Mouse (Mus musculus): ENCODE measurements around the gene Mprip. TPM values are rescaled to one million over a fixed set of nuclear protein-coding genes. Genes with fewer than 3 reads are reported as not detected.
A peak's percentile ranks its signal among the peaks of the same experiment; 100 is the strongest.

Gene Mprip
- polyA plus RNA-seq, 1 experiment from 2014 or later = 14.2 TPM

DNA sequence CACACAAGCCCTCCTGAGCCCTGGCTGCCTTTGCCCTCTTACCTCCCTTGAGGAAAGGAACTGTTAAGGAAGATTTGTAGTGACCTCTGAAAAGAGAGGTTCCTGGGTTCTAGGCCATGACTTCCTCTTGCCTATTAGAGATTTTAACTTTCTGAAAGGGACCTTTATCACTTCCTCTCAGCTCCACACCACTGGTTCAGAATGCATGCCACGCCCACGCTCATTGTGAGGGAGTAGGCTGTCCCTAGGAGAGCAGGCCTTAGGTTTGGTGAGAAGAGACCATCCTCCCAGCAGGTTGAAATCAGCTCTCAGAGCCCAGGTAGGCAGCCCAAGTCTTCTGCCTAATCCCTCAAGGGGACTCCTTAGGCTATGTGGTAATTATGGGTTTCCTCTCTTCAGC lies 78.9 kb downstream of the Mprip start:
- Histone ChIP-seq H3K4me2 (ENCODE audit: low read depth, low read length) (no peak overlapping the region), H3K4me1 (ENCODE audit: insufficient read depth) (no peaks in the 10 kb centered on the region), H3K9me3 (ENCODE audit: low read length) (no peaks in the 10 kb centered on the region), H3K27ac (ENCODE audit: low read depth) (no peak overlapping the region), H3K4me3 (ENCODE audit: low read depth, low read length) (no peak overlapping the region), H3K9ac (replicated peaks) (no peak overlapping the region), H3K27me3 (ENCODE audit: insufficient read depth, low read length) (no peaks in the 10 kb centered on the region), H3K36me3 (replicated peaks; ENCODE audit: insufficient read depth, low read length) (peaks cover 36% of the 10 kb centered on the region)
- no peak for TF ChIP-seq EP300 (IDR thresholded peaks at IDR 0.05; ENCODE audit: low read depth)
- no peak for TF ChIP-seq CTCF (IDR thresholded peaks at IDR 0.05; ENCODE audit: low read depth)
- WGBS (ENCODE audit: insufficient replicate concordance) = 45% methylated on average over 2 of the region's 2 CpGs
- DNase-seq (no peak), ATAC-seq (no peak)

DNA sequence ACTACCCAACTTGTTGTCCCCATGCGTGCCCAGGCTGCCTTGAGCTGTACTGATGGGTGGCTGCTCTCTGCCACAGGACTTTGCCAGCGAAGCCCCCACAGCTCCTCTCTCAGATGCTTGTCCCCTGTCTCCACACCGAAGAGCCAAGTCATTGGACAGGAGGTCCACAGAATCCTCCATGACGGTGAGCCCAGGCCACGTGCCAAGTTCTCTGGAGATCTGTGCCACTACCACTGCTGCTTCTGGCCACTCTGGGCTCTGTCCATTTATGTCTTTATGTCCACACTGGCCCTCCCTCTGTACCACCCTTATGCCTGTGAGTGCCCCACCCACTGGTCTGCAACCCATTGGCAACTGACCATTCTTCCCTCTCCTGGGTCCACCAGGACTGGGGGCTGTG lies 80.8 kb downstream of the Mprip start:
- no peaks in the 10 kb centered on the region for H3K9me3 ChIP-seq (ENCODE audit: low read length)
- H3K36me3 ChIP-seq (replicated peaks; ENCODE audit: insufficient read depth, low read length) = peaks cover 35% of the 10 kb centered on the region
- no peaks in the 10 kb centered on the region for H3K27me3 ChIP-seq (ENCODE audit: insufficient read depth, low read length)
- ATAC-seq (no peak), DNase-seq (no peak)
- no peak overlapping the region for H3K4me3 ChIP-seq (ENCODE audit: low read depth, low read length)
- H3K4me1 ChIP-seq (ENCODE audit: insufficient read depth) = no peaks in the 10 kb centered on the region
- 93% methylated on average over 5 of the region's 5 CpGs for whole genome bisulfite sequencing (ENCODE audit: insufficient replicate concordance)
- TF ChIP-seq EP300 (IDR thresholded peaks at IDR 0.05; ENCODE audit: low read depth) (no peak), CTCF (IDR thresholded peaks at IDR 0.05; ENCODE audit: low read depth) (no peak)
- no peak overlapping the region for H3K27ac ChIP-seq (ENCODE audit: low read depth)
- no peak overlapping the region for H3K4me2 ChIP-seq (ENCODE audit: low read depth, low read length)
- H3K9ac ChIP-seq (replicated peaks) = no peak overlapping the region

DNA sequence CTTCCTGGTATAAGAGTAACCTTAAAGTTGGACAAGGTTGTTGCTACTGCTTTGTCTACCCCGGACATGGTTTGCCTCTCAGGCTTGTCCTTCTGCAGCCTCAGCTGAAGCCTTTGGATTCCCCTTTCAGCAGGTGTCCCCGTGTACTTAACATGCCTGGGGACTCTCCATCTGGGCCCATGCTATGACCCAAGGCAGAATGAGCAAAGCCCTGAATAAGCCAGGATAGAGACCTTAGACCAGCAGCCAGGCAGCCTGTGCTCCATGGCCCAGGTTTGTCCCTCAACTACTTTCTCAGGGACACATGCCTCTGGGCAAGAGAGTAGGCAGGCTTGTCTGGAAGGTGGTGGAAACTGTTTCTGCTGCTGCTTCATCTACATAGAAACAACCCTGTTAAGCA lies 82.2 kb downstream of the Mprip start:
- ATAC-seq (no peak), DNase-seq (no peak)
- Histone ChIP-seq H3K9ac (replicated peaks) (no peak overlapping the region), H3K4me1 (ENCODE audit: insufficient read depth) (no peaks in the 10 kb centered on the region), H3K27me3 (ENCODE audit: insufficient read depth, low read length) (no peaks in the 10 kb centered on the region), H3K4me3 (ENCODE audit: low read depth, low read length) (no peak overlapping the region), H3K9me3 (ENCODE audit: low read length) (no peaks in the 10 kb centered on the region), H3K4me2 (ENCODE audit: low read depth, low read length) (no peak overlapping the region), H3K36me3 (replicated peaks; ENCODE audit: insufficient read depth, low read length) (peaks cover 35% of the 10 kb centered on the region), H3K27ac (ENCODE audit: low read depth) (no peak overlapping the region)
- WGBS (ENCODE audit: insufficient replicate concordance) = 81% methylated on average over 2 of the region's 2 CpGs
- TF ChIP-seq EP300 (IDR thresholded peaks at IDR 0.05; ENCODE audit: low read depth) = no peak
- no peak for TF ChIP-seq CTCF (IDR thresholded peaks at IDR 0.05; ENCODE audit: low read depth)

DNA sequence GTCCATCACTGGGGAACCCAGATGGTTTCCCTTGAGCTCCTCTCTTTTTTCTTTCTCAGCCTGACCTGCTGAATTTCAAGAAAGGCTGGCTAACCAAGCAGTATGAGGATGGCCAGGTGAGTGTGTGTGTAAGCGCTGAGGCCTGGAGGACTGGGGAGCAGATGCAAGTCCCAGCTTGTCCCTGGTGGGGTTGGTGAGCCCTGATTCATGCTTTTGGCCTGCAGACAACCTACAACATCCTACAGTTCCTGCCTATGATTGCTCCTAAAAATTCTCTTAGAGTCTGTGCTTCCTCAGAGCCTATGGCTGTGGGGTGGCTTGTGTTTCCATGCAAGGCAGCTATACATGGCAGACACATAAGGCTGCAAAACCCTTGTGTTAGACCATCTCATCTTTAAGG lies 82.6 kb downstream of the Mprip start:
- TF ChIP-seq EP300 (IDR thresholded peaks at IDR 0.05; ENCODE audit: low read depth) = no peak
- TF ChIP-seq CTCF (IDR thresholded peaks at IDR 0.05; ENCODE audit: low read depth) = no peak
- H3K4me2 ChIP-seq (ENCODE audit: low read depth, low read length) = no peak overlapping the region
- no peaks in the 10 kb centered on the region for H3K27me3 ChIP-seq (ENCODE audit: insufficient read depth, low read length)
- no peak for ATAC-seq
- H3K36me3 ChIP-seq (replicated peaks; ENCODE audit: insufficient read depth, low read length) = peaks cover 39% of the 10 kb centered on the region
- 91% methylated on average over 1 of the region's 1 CpGs for WGBS (ENCODE audit: insufficient replicate concordance)
- no peak overlapping the region for H3K4me3 ChIP-seq (ENCODE audit: low read depth, low read length)
- no peaks in the 10 kb centered on the region for H3K4me1 ChIP-seq (ENCODE audit: insufficient read depth)
- H3K9ac ChIP-seq (replicated peaks) = no peak overlapping the region
- H3K27ac ChIP-seq (ENCODE audit: low read depth) = no peak overlapping the region
- no peaks in the 10 kb centered on the region for H3K9me3 ChIP-seq (ENCODE audit: low read length)
- DNase-seq = no peak

DNA sequence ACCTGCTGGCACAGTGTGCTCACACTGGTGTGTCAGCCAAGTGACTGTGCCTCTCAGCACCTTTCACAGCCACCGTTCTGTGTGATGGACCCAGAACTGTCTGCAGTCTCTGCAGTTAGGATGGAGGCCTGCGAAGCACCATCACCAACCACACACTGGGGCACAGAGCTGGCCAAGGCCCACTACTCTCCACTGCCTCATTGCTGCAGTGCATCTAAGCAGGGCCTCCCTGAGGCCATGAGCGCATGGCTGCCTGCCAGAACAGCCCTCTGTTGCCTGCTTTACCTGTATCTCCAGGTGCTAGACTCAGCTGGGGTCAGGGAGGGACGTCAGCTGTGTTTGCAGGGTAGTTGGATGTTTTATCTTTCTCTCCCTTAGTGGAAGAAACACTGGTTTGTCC lies 83.3 kb downstream of the Mprip start:
- ATAC-seq = no peak
- WGBS (ENCODE audit: insufficient replicate concordance) = 89% methylated on average over 4 of the region's 4 CpGs
- H3K9me3 ChIP-seq (ENCODE audit: low read length) = no peaks in the 10 kb centered on the region
- H3K4me3 ChIP-seq (ENCODE audit: low read depth, low read length) = no peak overlapping the region
- TF ChIP-seq EP300 (IDR thresholded peaks at IDR 0.05; ENCODE audit: low read depth) (no peak), CTCF (IDR thresholded peaks at IDR 0.05; ENCODE audit: low read depth) (no peak)
- H3K27me3 ChIP-seq (ENCODE audit: insufficient read depth, low read length) = no peaks in the 10 kb centered on the region
- no peaks in the 10 kb centered on the region for H3K4me1 ChIP-seq (ENCODE audit: insufficient read depth)
- no peak overlapping the region for H3K4me2 ChIP-seq (ENCODE audit: low read depth, low read length)
- no peak overlapping the region for H3K9ac ChIP-seq (replicated peaks)
- no peak for DNase-seq
- H3K36me3 ChIP-seq (replicated peaks; ENCODE audit: insufficient read depth, low read length) = peaks cover 45% of the 10 kb centered on the region
- no peak overlapping the region for H3K27ac ChIP-seq (ENCODE audit: low read depth)

DNA sequence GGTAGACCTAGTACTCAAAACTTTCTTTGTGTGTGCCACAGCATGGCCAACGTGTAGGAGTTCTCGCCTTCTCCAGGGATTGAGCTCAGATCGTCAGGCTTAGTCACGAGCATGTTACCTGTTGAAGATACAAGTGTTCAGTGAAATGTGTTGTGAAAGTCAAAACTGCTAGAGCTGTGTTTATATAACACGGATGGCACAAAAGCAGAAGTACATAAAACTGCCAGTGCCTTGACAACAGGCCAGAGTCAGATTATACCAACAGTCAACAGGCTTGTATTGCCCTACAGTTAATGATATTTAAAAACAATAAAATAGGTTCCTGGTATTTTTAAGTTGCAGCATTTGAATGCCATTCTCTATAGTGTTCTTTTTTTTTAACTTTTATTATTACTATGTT lies 84.7 kb downstream of the Mprip start:
- Histone ChIP-seq H3K4me1 (ENCODE audit: insufficient read depth) (no peaks in the 10 kb centered on the region), H3K27me3 (ENCODE audit: insufficient read depth, low read length) (no peaks in the 10 kb centered on the region), H3K4me2 (ENCODE audit: low read depth, low read length) (no peak overlapping the region), H3K27ac (ENCODE audit: low read depth) (no peak overlapping the region), H3K4me3 (ENCODE audit: low read depth, low read length) (no peak overlapping the region), H3K36me3 (replicated peaks; ENCODE audit: insufficient read depth, low read length) (peaks cover 50% of the 10 kb centered on the region), H3K9me3 (ENCODE audit: low read length) (no peaks in the 10 kb centered on the region), H3K9ac (replicated peaks) (no peak overlapping the region)
- DNase-seq (no peak), ATAC-seq (no peak)
- TF ChIP-seq CTCF (IDR thresholded peaks at IDR 0.05; ENCODE audit: low read depth) (no peak), EP300 (IDR thresholded peaks at IDR 0.05; ENCODE audit: low read depth) (no peak)
- WGBS (ENCODE audit: insufficient replicate concordance) = 59% methylated on average over 5 of the region's 5 CpGs

DNA sequence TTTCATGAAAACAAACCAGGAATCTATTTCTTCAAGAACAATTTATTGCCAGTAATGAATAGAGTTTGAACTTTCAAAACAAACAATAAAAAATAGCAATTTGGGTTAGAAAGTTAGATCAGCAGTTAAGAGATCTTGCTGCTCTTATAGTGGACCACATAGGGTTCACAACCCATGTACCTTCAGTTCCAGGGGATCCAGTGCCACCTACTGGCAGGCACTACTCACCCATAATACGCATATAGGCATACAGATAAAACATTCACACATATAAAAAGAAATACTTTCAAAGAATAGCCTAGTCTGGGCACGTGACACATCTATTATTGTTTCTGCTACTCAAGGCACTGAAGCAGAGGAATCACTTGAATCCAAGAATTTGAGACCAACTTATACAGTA lies 85.5 kb downstream of the Mprip start:
- Histone ChIP-seq H3K4me2 (ENCODE audit: low read depth, low read length) (no peak overlapping the region), H3K27me3 (ENCODE audit: insufficient read depth, low read length) (no peaks in the 10 kb centered on the region), H3K4me3 (ENCODE audit: low read depth, low read length) (no peak overlapping the region), H3K4me1 (ENCODE audit: insufficient read depth) (no peaks in the 10 kb centered on the region), H3K36me3 (replicated peaks; ENCODE audit: insufficient read depth, low read length) (peaks cover 47% of the 10 kb centered on the region), H3K9me3 (ENCODE audit: low read length) (no peaks in the 10 kb centered on the region), H3K9ac (replicated peaks) (no peak overlapping the region), H3K27ac (ENCODE audit: low read depth) (no peak overlapping the region)
- ATAC-seq (no peak), DNase-seq (peak; percentile 58)
- WGBS (ENCODE audit: insufficient replicate concordance) = 81% methylated on average over 2 of the region's 2 CpGs
- TF ChIP-seq EP300 (IDR thresholded peaks at IDR 0.05; ENCODE audit: low read depth) (no peak), CTCF (IDR thresholded peaks at IDR 0.05; ENCODE audit: low read depth) (peak; percentile 75)
